Mouse (Mus musculus): Measurements from ENCODE around the gene Stx18.

DNA sequence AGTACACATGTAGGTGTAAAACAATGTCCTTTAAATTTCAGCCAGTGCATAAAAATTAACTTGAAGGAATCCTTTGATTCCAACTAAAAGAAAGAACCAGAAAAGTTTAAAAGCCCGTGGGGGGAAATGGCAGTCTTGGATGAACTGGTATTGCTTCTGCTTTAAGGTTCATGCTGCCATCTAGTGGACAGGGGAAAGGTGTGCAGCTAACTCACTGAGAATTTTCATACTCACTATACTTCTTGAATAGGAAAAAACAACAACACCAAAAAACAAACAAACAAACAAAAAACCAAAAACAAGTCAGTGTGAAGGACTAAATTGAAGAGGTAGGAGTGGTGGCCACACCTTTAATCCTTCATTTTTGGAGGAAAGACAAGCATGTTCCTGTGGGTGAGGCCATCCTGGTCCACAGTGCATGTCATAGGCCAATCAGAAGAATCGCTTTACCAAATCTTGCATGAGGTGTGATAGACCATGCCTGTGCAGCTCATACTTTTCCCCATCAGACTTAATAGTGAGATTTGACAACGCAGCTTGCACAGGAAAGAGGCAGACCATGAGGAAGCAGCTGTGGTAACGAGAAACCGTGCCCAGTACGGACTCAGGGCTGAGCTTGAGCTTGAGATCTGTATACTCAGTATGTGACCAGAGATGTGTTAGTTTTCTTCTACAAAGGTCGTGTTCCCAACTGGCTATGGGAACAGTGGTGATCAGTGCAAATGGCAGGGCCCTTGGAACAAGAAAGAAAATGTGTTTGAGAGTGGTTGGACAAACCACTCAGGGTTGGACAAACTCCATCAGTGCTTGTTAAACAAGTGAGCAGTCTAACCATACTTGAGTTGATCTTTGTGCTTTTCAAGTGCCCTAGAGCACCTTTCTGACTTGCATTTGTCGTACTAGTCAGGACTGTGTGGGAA lies 52.8 kb downstream of the Stx18 start:
- peak; percentile 58; the same call in 1 of the 2 replicates for TF ChIP-seq CTCF (IDR thresholded peaks at IDR 0.05; ENCODE audit: extremely low read depth, insufficient read depth, low read length)
- no peak for TF ChIP-seq POLR2A (IDR thresholded peaks at IDR 0.05; ENCODE audit: extremely low read depth, insufficient read depth, low read length)

All from cortical plate, adult 2 months (tissue).